Mouse (Mus musculus): ENCODE data around the gene Gm42372. TPM values are rescaled to one million over a fixed set of nuclear protein-coding genes. Genes with fewer than 3 reads are reported as not detected.

Gm42372 gene
- total and polyA plus RNA-seq, 2 experiments = not detected

DNA sequence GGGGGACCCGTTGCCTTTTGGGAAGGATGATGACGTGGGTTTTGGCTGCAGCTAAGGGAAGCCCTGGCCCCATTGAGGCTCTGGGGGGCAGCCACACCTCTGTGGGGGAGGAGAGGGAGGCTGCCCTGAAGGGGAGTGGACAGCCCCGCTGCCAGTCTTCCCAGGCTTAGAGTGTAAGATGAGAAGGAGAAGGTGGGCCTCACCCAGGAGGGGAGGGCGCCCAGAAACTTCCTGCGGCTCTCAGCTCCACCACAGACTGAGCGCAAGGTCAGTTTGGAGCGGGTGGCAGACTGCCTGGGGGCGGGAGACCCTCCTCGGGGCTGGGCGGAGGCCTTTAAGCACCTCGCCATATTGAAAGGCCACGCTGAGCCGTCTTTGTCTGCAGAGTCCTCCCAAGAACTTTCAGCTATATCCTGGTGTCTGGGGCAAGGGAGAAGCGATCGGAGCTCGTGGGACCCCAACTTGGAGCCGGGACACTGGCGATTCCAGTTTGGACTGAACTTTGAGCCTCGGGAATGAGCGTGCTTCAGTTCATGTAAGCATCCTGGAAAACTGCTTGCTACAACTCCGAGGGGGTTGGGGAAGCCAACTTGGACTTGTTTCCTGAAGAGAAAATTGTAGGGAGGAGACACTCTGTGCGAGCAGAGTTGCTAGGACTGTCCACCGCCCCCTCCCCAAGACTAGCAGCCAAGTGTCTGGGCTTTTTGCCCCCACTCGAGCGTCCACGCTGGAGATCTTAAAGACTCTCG is 10.9 kb downstream of the Gm42372 start:
- H3K4me1 ChIP-seq (ENCODE audit: control insufficient read depth, insufficient read depth, low read length) = no peaks in the 10 kb centered on the region; the same call in 1 of the 2 replicates
- DNase-seq (ENCODE audit: extremely low read depth, low read depth, low spot score) = no peak
- H3K27me3 ChIP-seq (ENCODE audit: control insufficient read depth, insufficient read depth, low read length) = 0 out of 2 replicates have a peak, but pooled peaks cover 3% of the 10 kb centered on the region
- no peak for TF ChIP-seq CTCF (IDR thresholded peaks at IDR 0.05; ENCODE audit: low read depth, low read length)
- TF ChIP-seq POLR2A (IDR thresholded peaks at IDR 0.05; ENCODE audit: extremely low read depth, insufficient read depth, low read length) = no peak
- no peak overlapping the region for H3K27ac ChIP-seq (replicated peaks; ENCODE audit: insufficient read depth, low read depth, low read length)
- WGBS = 8% methylated on average over 27 of the region's 27 CpGs
- H3K36me3 ChIP-seq (ENCODE audit: control insufficient read depth, insufficient read depth, low read length) = no peaks in the 10 kb centered on the region
- no peaks in the 10 kb centered on the region for H3K79me2 ChIP-seq (ENCODE audit: control insufficient read depth, insufficient read depth, low read length)
- H3K9ac ChIP-seq (ENCODE audit: low read depth, low read length) = peak overlapping the region; percentile 37
- peak overlapping the region; percentile 58 for H3K4me3 ChIP-seq (ENCODE audit: insufficient read depth, low read depth, low read length)

DNA sequence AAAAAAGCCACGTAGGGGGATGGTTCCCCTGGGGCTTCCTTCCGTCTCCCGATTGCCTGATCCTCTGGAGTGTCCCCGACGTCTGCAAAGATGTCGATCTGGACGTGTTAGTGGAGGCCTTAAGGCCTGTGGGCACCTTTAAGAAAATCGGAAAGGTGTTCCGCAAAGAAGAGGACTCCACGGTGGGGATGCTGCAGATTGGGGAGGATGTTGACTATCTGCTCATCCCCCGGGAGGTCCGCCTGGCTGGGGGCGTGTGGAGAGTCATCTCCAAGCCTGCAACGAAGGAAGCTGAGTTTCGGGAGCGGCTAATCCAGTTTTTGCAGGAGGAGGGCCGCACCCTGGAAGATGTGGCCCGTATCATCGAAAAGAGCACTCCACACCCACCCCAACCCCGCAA is 11.5 kb downstream of the Gm42372 start:
- no peaks in the 10 kb centered on the region for H3K79me2 ChIP-seq (ENCODE audit: control insufficient read depth, insufficient read depth, low read length)
- whole genome bisulfite sequencing = 27% methylated on average over 20 of the region's 20 CpGs
- 0 out of 2 replicates have a peak, but pooled peaks cover 3% of the 10 kb centered on the region for H3K27me3 ChIP-seq (ENCODE audit: control insufficient read depth, insufficient read depth, low read length)
- no peak for TF ChIP-seq CTCF (IDR thresholded peaks at IDR 0.05; ENCODE audit: low read depth, low read length)
- TF ChIP-seq POLR2A (IDR thresholded peaks at IDR 0.05; ENCODE audit: extremely low read depth, insufficient read depth, low read length) = no peak
- no peak overlapping the region for H3K27ac ChIP-seq (replicated peaks; ENCODE audit: insufficient read depth, low read depth, low read length)
- peaks cover under 1% of the 10 kb centered on the region for H3K4me1 ChIP-seq (ENCODE audit: control insufficient read depth, insufficient read depth, low read length)
- H3K36me3 ChIP-seq (ENCODE audit: control insufficient read depth, insufficient read depth, low read length) = no peaks in the 10 kb centered on the region
- no peak for DNase-seq (ENCODE audit: extremely low read depth, low read depth, low spot score)
- H3K9ac ChIP-seq (ENCODE audit: low read depth, low read length) = peak overlapping the region; percentile 37
- H3K4me3 ChIP-seq (ENCODE audit: insufficient read depth, low read depth, low read length) = peak overlapping the region; percentile 58

DNA sequence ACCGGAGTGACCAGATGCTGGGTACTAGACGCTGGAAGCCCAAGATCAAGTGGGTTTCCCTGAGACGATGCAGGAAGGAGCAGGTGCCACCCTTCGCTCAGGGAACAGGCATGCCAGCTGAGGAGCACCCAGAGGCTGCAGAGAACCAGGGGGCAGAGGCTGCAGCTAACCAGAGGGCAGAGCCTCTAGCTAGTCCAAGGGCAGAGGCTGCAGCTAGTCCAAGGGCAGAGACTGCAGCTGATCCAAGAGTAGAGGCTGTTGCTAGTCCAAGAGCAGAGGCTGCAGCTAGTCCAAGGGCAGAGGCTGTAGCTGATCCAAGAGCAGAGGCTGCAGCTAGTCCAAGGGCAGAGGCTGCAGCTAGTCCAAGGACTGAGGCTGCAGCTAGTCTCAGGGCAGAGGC is 12.5 kb downstream of the Gm42372 start:
- no peak overlapping the region; the same call in 1 of the 2 replicates for H3K4me3 ChIP-seq (ENCODE audit: insufficient read depth, low read depth, low read length)
- DNase-seq (ENCODE audit: extremely low read depth, low read depth, low spot score) = no peak
- no peak overlapping the region for H3K9ac ChIP-seq (ENCODE audit: low read depth, low read length)
- 94% methylated on average over 4 of the region's 4 CpGs for WGBS
- TF ChIP-seq CTCF (IDR thresholded peaks at IDR 0.05; ENCODE audit: low read depth, low read length) (no peak), POLR2A (IDR thresholded peaks at IDR 0.05; ENCODE audit: extremely low read depth, insufficient read depth, low read length) (no peak)
- 0 out of 2 replicates have a peak, but pooled peaks cover 3% of the 10 kb centered on the region for H3K27me3 ChIP-seq (ENCODE audit: control insufficient read depth, insufficient read depth, low read length)
- H3K4me1 ChIP-seq (ENCODE audit: control insufficient read depth, insufficient read depth, low read length) = peaks cover 2% of the 10 kb centered on the region
- no peaks in the 10 kb centered on the region for H3K36me3 ChIP-seq (ENCODE audit: control insufficient read depth, insufficient read depth, low read length)
- no peak overlapping the region for H3K27ac ChIP-seq (replicated peaks; ENCODE audit: insufficient read depth, low read depth, low read length)
- H3K79me2 ChIP-seq (ENCODE audit: control insufficient read depth, insufficient read depth, low read length) = no peaks in the 10 kb centered on the region

DNA sequence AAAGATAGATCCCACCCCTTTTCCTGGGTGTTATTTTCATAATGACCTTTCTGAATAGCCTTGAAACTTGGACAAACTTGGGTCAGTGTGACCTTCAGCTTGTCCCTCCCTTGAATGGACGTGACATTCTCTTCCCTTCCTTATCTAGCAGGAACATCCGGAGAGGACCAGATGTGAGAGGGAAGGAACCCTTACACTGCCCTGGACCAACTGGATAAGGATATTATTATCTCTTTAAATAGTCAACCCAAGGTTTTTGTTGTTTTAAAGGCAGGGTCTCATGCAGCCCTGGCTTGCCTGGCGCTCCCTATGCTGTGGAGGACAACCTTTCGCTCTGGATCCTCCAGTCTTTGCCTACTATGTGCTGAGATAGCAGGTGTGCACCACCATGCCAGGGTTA is 16.3 kb downstream of the Gm42372 start:
- no peak overlapping the region for H3K9ac ChIP-seq (ENCODE audit: low read depth, low read length)
- H3K4me1 ChIP-seq (ENCODE audit: control insufficient read depth, insufficient read depth, low read length) = peaks cover 13% of the 10 kb centered on the region
- no peak overlapping the region for H3K4me3 ChIP-seq (ENCODE audit: insufficient read depth, low read depth, low read length)

DNA sequence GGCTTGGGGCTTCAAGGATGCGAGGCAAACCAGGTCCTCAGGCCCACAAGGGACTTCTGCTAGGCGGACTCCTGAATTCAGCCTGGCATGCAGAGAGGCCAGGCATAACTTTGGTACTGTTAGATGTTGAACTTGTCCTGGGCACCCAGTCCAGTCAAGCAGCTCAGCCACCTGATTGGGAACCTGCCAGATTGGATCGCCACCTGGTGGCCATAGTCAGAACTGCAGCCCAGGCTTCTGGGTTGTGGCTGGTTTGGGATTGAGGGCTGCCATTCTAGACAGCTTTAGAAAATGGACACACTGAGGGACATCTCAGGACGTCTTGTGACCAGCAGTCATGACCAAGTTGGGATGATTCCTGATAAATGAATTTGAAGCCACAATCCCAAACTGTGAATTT is 16.8 kb downstream of the Gm42372 start:
- 23% methylated on average over 4 of the region's 4 CpGs for whole genome bisulfite sequencing

More for the DNA sequence above, 16.3 kb downstream of the Gm42372 start:
- peak overlapping the region; percentile 36; the same call in 1 of the 2 replicates for H3K27ac ChIP-seq (replicated peaks; ENCODE audit: insufficient read depth, low read depth, low read length)
- H3K36me3 ChIP-seq (ENCODE audit: control insufficient read depth, insufficient read depth, low read length) = no peaks in the 10 kb centered on the region
- TF ChIP-seq CTCF (IDR thresholded peaks at IDR 0.05; ENCODE audit: low read depth, low read length) (no peak), POLR2A (IDR thresholded peaks at IDR 0.05; ENCODE audit: extremely low read depth, insufficient read depth, low read length) (no peak)
- no peak for DNase-seq (ENCODE audit: extremely low read depth, low read depth, low spot score)
- WGBS = 57% methylated on average over 4 of the region's 4 CpGs
- no peaks in the 10 kb centered on the region for H3K79me2 ChIP-seq (ENCODE audit: control insufficient read depth, insufficient read depth, low read length)
- H3K27me3 ChIP-seq (ENCODE audit: control insufficient read depth, insufficient read depth, low read length) = no peaks in the 10 kb centered on the region

More for the DNA sequence above, 16.8 kb downstream of the Gm42372 start:
- TF ChIP-seq CTCF (IDR thresholded peaks at IDR 0.05; ENCODE audit: low read depth, low read length) (peak; percentile 96), POLR2A (IDR thresholded peaks at IDR 0.05; ENCODE audit: extremely low read depth, insufficient read depth, low read length) (no peak)
- H3K27me3 ChIP-seq (ENCODE audit: control insufficient read depth, insufficient read depth, low read length) = no peaks in the 10 kb centered on the region
- peaks cover 15% of the 10 kb centered on the region for H3K4me1 ChIP-seq (ENCODE audit: control insufficient read depth, insufficient read depth, low read length)
- no peak overlapping the region for H3K4me3 ChIP-seq (ENCODE audit: insufficient read depth, low read depth, low read length)
- DNase-seq (ENCODE audit: extremely low read depth, low read depth, low spot score) = peak; percentile 45
- H3K79me2 ChIP-seq (ENCODE audit: control insufficient read depth, insufficient read depth, low read length) = no peaks in the 10 kb centered on the region
- H3K36me3 ChIP-seq (ENCODE audit: control insufficient read depth, insufficient read depth, low read length) = no peaks in the 10 kb centered on the region
- H3K9ac ChIP-seq (ENCODE audit: low read depth, low read length) = no peak overlapping the region
- peak overlapping the region; percentile 36; the same call in 1 of the 2 replicates for H3K27ac ChIP-seq (replicated peaks; ENCODE audit: insufficient read depth, low read depth, low read length)
